Mouse (Mus musculus) layer of hippocampus, adult 18-20 months (tissue): ENCODE data around the gene 1700025G04Rik. TPM values are rescaled to one million over a fixed set of nuclear protein-coding genes. Genes with fewer than 3 reads are reported as not detected.
"Not testable (repeated sequence)": the region's sequence is repeated elsewhere in the genome, so short reads cannot be mapped to it uniquely, and the experiment has no call there.

Source experiments
- DNase-seq, 2 experiments: peaks; one replicate each; pipeline ENCODE4 v3.0.0; 2022; ENCODE audit warnings: low spot score in 2 of 2
- total RNA-seq, 2 experiments: library from RNA; stranded (reverse); gene quantifications; 2 replicates each; pipeline ENCODE4 v1.2.3; 2021

Gene 1700025G04Rik
- total RNA-seq, 2 experiments from 2014 or later = 60.3 to 70.8 TPM

GRCm38 (mm10) chr1:151810628-151811421, 279.1 kb downstream of the 1700025G04Rik start:
- DNase-seq = no peak

GRCm38 (mm10) chr1:151807286-151807685, 282.6 kb downstream of the 1700025G04Rik start:
- no peak for DNase-seq

- not testable (repeated sequence) for DNase-seq
These were observed 287.1 kb downstream of the 1700025G04Rik start for GRCm38 (mm10) chr1:151802795-151803194.
